Mouse (Mus musculus) stomach, embryonic 16.5 days (tissue): Measurements from ENCODE around the gene Gm7075. TPM values are rescaled to one million over a fixed set of nuclear protein-coding genes. Genes with fewer than 3 reads are reported as not detected.

Experiments
- ATAC-seq: fragments of 200-750 bp; cut with Nextera tagmentation; 2 replicates; pipeline ENCODE4 v1.8.0; 2017; ENCODE audit warnings: moderate number of reproducible peaks, moderate TSS enrichment; ENCODE audit not compliant: insufficient read depth, low FRiP score
- H3K27ac ChIP-seq: fragments of 300-500 bp; sonication (generic); 2 replicates; pipeline ENCODE4 v1.5.1; 2014; ENCODE audit warnings: low read length
- H3K27me3 ChIP-seq: fragments of 300-500 bp; sonication (generic); 2 replicates; pipeline ENCODE4 v1.6.1; 2014; ENCODE audit warnings: low read length, control low read depth, mixed read lengths; ENCODE audit not compliant: control insufficient read depth, insufficient read depth
- H3K36me3 ChIP-seq: fragments of 300-500 bp; sonication (generic); 2 replicates; pipeline ENCODE4 v1.6.1; 2014; ENCODE audit warnings: low read length; ENCODE audit not compliant: control insufficient read depth, insufficient read depth
- H3K4me1 ChIP-seq: fragments of 300-500 bp; sonication (generic); 2 replicates; pipeline ENCODE4 v1.6.1; 2014; ENCODE audit warnings: low read length, control low read depth, mixed read lengths; ENCODE audit not compliant: control insufficient read depth, insufficient read depth
- H3K4me2 ChIP-seq: fragments of 300-500 bp; sonication (generic); 2 replicates; pipeline ENCODE4 v1.6.1; 2014; ENCODE audit warnings: low read depth, low read length, mixed read lengths
- H3K4me3 ChIP-seq: fragments of 300-500 bp; sonication (generic); replicated peaks from 2 replicates; pipeline ENCODE4 v1.5.1; 2014; ENCODE audit warnings: mild to moderate bottlenecking, low read length
- H3K9ac ChIP-seq: fragments of 300-500 bp; sonication (generic); 2 replicates; pipeline ENCODE4 v1.6.1; 2014; ENCODE audit warnings: low read length
- H3K9me3 ChIP-seq: fragments of 300-500 bp; sonication (generic); replicated peaks from 2 replicates; pipeline ENCODE4 v1.6.1; 2016; ENCODE audit warnings: low read length, control low read depth; ENCODE audit not compliant: control insufficient read depth
- WGBS: fragments of 180-500 bp; shearing (Covaris S2); extraction: QIAGEN DNeasy Blood & Tissue Kit; methylation state at CpG from one replicate; pipeline ENCODE4 v1.1.7; 2014; 5-methylcytosine and 5-hydroxymethylcytosine counted together
- polyA plus RNA-seq: library from polyadenylated mRNA; unstranded; fragments of >200 nt; fragmentation: Nextera tagmentation; extraction: Ambion mirVana; gene quantifications from 2 replicates; pipeline ENCODE4 v1.2.1, GENCODE M21; 2015

The Gm7075 gene
- polyA plus RNA-seq, 1 experiment from 2014 or later, result not detected

DNA sequence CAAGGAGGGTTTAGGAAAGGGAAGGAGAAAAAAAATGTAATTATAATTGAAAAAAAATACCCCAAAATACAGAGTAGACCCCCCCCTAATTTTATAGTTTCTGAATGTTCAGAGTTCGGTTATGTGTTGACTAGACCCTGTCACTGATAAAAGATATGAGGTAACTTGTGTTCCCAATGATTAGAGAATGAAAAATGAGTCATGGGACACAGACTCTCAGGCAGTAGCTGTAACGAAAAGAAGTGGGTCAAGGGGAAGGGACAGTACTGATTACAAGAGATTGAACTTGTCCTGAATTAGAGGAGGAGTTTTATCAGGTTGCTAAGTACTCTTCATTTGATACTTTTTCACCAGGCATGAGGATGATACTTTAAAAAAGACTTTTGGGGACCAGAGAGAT lies 11.3 kb upstream of the Gm7075 start:
- no peak overlapping the region for H3K4me3 ChIP-seq
- no peak overlapping the region for H3K27ac ChIP-seq
- H3K36me3 ChIP-seq, result no peaks in the 10 kb centered on the region
- H3K4me2 ChIP-seq, result no peak overlapping the region
- H3K9ac ChIP-seq, result no peak overlapping the region
- no peaks in the 10 kb centered on the region for H3K9me3 ChIP-seq
- WGBS, result 49% methylated on average over 2 of the region's 2 CpGs
- no peaks in the 10 kb centered on the region for H3K27me3 ChIP-seq
- no peaks in the 10 kb centered on the region for H3K4me1 ChIP-seq
- ATAC-seq, result no peak

DNA sequence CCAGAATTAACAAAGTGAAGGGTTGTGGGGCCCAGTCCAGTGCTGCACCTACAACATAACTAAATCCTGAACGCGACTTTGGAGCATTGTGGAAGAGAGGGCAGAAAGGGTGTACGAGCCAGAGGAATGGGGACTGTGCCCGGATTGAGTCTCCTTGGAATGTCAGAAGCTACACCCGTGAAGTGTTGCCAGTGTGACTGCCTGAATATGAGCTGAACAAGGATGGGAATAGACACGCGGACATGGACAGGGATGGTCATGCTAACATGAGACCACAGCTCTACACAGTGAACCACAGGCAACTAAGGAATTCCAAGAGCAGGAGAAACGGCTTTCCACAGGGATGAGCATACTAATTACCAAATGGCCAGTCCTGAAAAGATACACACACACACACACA lies 10.5 kb upstream of the Gm7075 start:
- no peak for ATAC-seq
- Histone ChIP-seq H3K9ac (no peak overlapping the region), H3K27me3 (no peaks in the 10 kb centered on the region), H3K9me3 (no peaks in the 10 kb centered on the region), H3K4me1 (no peaks in the 10 kb centered on the region), H3K4me2 (no peak overlapping the region), H3K36me3 (no peaks in the 10 kb centered on the region), H3K27ac (no peak overlapping the region), H3K4me3 (no peak overlapping the region)
- WGBS, result 88% methylated on average over 8 of the region's 8 CpGs

DNA sequence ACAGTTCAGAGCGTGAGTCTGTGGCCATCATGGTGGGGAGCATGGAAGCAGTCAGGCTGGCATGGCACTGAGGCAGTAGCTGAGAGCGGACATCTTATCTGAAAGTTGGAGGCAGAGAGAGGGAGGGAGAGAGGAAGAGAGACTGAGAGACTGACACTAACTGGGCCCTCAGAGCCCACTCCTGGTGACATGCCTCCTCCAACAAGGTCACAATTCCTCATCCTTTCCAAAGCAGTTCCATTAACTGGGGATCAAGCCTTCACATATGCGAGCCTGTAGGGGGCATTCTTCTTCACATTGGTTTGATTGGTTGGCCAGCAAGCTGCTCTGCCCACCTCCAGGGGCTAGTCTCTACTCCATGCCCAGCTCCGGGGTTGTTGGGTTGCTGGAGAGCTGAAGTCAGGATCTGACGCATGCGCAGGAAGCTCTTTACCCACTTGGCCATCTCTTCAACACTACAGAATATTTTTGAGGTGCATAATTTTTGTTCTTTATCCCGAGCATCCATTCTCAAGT lies 9.7 kb upstream of the Gm7075 start:
- Histone ChIP-seq H3K36me3 (no peaks in the 10 kb centered on the region), H3K9me3 (no peaks in the 10 kb centered on the region), H3K27ac (no peak overlapping the region), H3K4me2 (no peak overlapping the region), H3K4me1 (no peaks in the 10 kb centered on the region), H3K4me3 (no peak overlapping the region), H3K9ac (no peak overlapping the region), H3K27me3 (no peaks in the 10 kb centered on the region)
- ATAC-seq, result no peak
- WGBS, result 88% methylated on average over 7 of the region's 7 CpGs

DNA sequence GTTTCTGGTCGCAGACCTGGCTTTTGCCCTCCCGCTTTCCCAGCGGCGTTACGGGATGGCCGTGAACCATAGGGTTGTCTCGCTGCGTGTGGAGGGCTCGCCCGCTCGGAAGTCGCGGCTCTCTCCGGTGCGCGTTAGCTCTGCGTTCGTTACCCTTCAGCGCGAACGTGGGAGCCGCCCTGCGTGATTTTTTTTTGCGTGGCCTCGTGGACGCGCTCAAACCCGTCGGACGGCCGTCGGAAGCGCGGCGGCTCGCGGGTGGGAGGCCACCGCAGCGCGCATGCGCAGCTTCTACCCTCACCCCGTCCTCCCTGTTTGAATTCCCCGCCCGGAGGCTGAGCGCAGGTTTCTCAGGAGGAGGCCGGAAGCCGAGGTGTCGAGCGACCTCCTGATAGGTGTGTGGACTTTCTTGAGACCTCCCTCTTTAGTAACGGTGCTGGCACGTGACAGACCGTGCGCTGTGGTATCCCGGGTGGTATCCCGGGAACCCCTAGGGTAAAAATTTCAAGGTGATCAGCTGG lies 8.3 kb upstream of the Gm7075 start, which contains the start of gene Ctnna3:
Gene Ctnna3 (plus strand): TSS at position 314 of the 521 bp plus-strand sequence.
- Histone ChIP-seq H3K4me3 (peak within 1 kb of the TSS; percentile 88), H3K27me3 (no peaks in the 10 kb centered on the region), H3K36me3 (no peaks in the 10 kb centered on the region), H3K4me1 (no peaks in the 10 kb centered on the region), H3K27ac (peak within 1 kb of the TSS; percentile 82), H3K9me3 (no peaks in the 10 kb centered on the region), H3K9ac (peak within 1 kb of the TSS; percentile 83), H3K4me2 (peak within 1 kb of the TSS; percentile 68)
- WGBS, result under 1% methylated on average over 55 of the region's 55 CpGs
- ATAC-seq, result peak; percentile 95

DNA sequence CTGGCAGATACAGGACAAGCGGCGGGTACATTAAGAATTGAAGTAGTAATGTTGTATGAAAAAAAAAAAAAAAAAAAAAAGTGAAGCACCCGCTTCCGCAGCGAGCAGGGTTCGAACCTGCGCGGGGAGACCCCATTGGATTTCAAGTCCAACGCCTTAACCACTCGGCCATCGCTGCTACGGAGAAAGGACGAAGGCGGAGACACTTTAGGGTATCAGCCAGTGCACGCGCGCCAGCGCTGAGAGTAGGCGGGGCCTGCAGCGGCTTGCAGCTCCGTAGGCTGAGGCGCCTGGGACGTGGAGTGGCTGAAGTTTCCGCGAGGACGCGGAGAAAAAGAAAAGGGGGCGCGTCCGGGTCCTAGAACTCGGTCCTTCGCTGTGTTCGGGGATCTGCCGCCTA lies 7.8 kb upstream of the Gm7075 start:
- Histone ChIP-seq H3K27ac (peak overlapping the region; percentile 82), H3K4me2 (peak overlapping the region; percentile 68), H3K9me3 (no peaks in the 10 kb centered on the region), H3K4me3 (peak overlapping the region; percentile 88), H3K36me3 (no peaks in the 10 kb centered on the region), H3K4me1 (no peaks in the 10 kb centered on the region), H3K9ac (peak overlapping the region; percentile 83), H3K27me3 (no peaks in the 10 kb centered on the region)
- WGBS, result under 1% methylated on average over 34 of the region's 34 CpGs
- ATAC-seq, result peak; percentile 94

DNA sequence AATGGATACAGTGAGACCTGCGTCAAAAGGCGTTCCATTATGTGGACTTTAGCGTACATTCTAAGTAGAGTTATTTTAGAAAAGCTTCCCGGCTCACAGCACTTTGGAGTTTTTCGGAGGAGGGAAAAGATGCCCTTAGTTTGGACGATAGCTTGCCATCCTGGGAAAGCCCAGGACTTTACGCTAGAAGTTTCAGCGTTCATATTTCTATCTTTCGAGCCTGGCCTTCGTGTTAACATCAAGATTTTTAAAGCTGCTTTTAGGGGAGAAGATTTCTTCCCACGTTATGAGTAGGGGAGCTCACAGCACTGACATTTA lies 7.4 kb upstream of the Gm7075 start:
- ATAC-seq, result no peak
- H3K4me1 ChIP-seq, result no peaks in the 10 kb centered on the region
- peak overlapping the region; percentile 88 for H3K4me3 ChIP-seq
- peak overlapping the region; percentile 68 for H3K4me2 ChIP-seq
- H3K27me3 ChIP-seq, result no peaks in the 10 kb centered on the region
- no peaks in the 10 kb centered on the region for H3K36me3 ChIP-seq
- H3K9ac ChIP-seq, result peak overlapping the region; percentile 63
- no peaks in the 10 kb centered on the region for H3K9me3 ChIP-seq
- under 1% methylated on average over 11 of the region's 11 CpGs for WGBS
- peak overlapping the region; percentile 10; the same call in 1 of the 2 replicates for H3K27ac ChIP-seq

DNA sequence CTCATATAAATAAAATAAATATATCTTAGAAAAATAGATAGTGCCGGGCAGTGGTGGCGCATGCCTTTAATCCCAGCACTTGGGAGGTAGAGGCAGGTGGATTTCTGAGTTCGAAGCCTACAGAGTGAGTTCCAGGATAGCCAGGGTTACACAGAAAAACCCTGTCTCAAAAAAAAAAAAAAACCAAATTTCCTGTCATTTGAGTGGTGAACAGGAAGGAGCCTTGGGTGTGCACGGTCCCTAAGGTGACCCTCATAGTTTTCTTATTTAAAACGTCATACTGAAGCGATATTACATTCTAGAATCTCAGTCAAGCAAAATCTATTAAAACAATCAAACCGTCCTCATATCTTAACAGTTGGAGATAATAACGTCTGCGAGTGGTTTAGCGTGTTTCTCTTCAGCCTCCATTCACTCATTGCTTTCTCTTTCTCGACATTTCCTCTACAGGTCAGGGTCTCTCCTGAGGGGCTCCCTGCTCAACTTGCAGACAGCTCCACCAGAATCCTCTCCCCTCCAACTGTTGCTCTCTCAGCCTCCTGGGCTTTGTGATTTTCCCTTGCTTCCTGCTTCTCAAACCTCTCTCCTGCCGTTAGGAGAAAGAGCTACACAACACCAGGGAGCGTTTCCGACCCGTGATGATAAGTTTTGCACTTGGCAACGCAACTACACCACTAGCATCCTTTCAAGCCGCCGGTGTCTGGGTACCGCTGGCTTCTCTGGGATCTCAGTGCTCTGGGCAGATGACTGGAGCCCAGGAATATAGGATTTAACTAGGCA lies 6.8 kb upstream of the Gm7075 start:
- Histone ChIP-seq H3K4me3 (peak overlapping the region; percentile 88), H3K4me1 (no peaks in the 10 kb centered on the region), H3K4me2 (peak overlapping the region; percentile 68), H3K27ac (peak overlapping the region; percentile 10; the same call in 1 of the 2 replicates), H3K36me3 (no peaks in the 10 kb centered on the region), H3K9me3 (no peaks in the 10 kb centered on the region), H3K27me3 (no peaks in the 10 kb centered on the region), H3K9ac (peak overlapping the region; percentile 63)
- WGBS, result 16% methylated on average over 19 of the region's 19 CpGs
- no peak for ATAC-seq

DNA sequence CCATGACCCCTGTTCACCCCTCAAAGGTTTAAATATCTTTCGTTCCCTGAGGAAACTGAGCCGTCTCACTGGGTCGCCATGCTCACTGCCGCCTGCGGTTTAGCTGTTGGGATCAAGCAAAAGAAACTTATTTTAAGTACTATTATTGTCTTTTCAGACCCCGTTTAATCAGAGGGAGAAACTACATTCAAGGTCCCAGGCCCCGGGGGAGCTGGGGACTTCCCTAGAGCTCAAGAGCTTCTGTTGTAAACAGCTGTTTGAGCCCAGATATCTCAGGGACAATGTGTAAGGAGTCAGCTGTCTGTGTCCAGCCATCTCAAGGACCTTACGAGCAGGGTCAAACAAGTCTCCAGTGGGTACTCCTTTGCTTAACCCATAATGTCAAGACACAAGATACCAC lies 5.6 kb upstream of the Gm7075 start:
- H3K4me1 ChIP-seq, result no peaks in the 10 kb centered on the region
- no peak overlapping the region for H3K4me2 ChIP-seq
- H3K27me3 ChIP-seq, result no peaks in the 10 kb centered on the region
- no peak overlapping the region for H3K4me3 ChIP-seq
- no peak overlapping the region for H3K27ac ChIP-seq
- 82% methylated on average over 8 of the region's 8 CpGs for WGBS
- H3K9ac ChIP-seq, result no peak overlapping the region
- ATAC-seq, result no peak
- H3K36me3 ChIP-seq, result no peaks in the 10 kb centered on the region
- no peaks in the 10 kb centered on the region for H3K9me3 ChIP-seq

DNA sequence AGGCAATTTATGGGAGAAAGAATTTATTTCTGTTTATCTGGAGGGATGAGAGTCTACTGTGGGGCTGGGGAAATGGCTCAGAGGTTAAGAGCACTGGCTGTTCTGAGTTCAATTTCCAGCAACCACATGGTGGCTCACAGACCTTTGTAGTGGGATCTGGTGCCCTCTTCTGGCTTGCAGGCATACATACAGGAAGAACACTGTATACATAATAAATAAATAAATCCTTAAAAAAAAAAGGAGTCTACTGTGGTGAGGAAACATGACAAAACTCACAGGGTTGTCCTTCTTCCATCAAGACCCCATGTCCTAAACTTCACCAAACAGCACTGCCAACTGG lies 2.9 kb upstream of the Gm7075 start:
- Histone ChIP-seq H3K27ac (no peak overlapping the region), H3K4me2 (no peak overlapping the region), H3K4me3 (no peak overlapping the region), H3K9ac (no peak overlapping the region), H3K27me3 (no peaks in the 10 kb centered on the region), H3K4me1 (no peaks in the 10 kb centered on the region), H3K9me3 (no peaks in the 10 kb centered on the region), H3K36me3 (no peaks in the 10 kb centered on the region)
- ATAC-seq, result no peak
